Mouse (Mus musculus): ENCODE measurements around the gene Foxj3. TPM values are rescaled to one million over a fixed set of nuclear protein-coding genes. Genes with fewer than 3 reads are reported as not detected.

Gene Foxj3
- polyA plus RNA-seq, 1 experiment, result 47.9 TPM

- Histone ChIP-seq H3K9me3 (replicated peaks; ENCODE audit: control insufficient read depth, insufficient read depth, low read length, poor library complexity, severe bottlenecking) (no peaks in the 10 kb centered on the region; the same call in 1 of the 2 replicates), H3K27ac (ENCODE audit: insufficient read depth, low read length) (no peak overlapping the region), H3K36me3 (ENCODE audit: control insufficient read depth, insufficient read depth, low read length, poor library complexity, severe bottlenecking) (no peaks in the 10 kb centered on the region), H3K9ac (ENCODE audit: low read depth, poor library complexity, severe bottlenecking) (no peak overlapping the region), H3K4me3 (ENCODE audit: low read depth, low read length) (no peak overlapping the region), H3K27me3 (ENCODE audit: control insufficient read depth, insufficient read depth, low read length, poor library complexity, severe bottlenecking) (no peaks in the 10 kb centered on the region), H3K4me1 (ENCODE audit: control insufficient read depth, insufficient read depth, low read length) (no peaks in the 10 kb centered on the region)
- TF ChIP-seq POLR2A (IDR thresholded peaks at IDR 0.05; ENCODE audit: insufficient read depth, low read length), result no peak
- no peak for TF ChIP-seq EP300 (IDR thresholded peaks at IDR 0.05; ENCODE audit: insufficient read depth, low read depth, low read length)
- no peak for TF ChIP-seq CTCF (IDR thresholded peaks at IDR 0.05; ENCODE audit: low read depth, low read length)
Observed at GRCm38 (mm10) chr4:119511591-119511990, 25.2 kb upstream of the Foxj3 start.

GRCm38 (mm10) chr4:119512731-119513141 is 24.1 kb upstream of the Foxj3 start:
- H3K9me3 ChIP-seq (replicated peaks; ENCODE audit: control insufficient read depth, insufficient read depth, low read length, poor library complexity, severe bottlenecking), result no peaks in the 10 kb centered on the region; the same call in 1 of the 2 replicates
- H3K4me3 ChIP-seq (ENCODE audit: low read depth, low read length), result no peak overlapping the region
- no peaks in the 10 kb centered on the region for H3K4me1 ChIP-seq (ENCODE audit: control insufficient read depth, insufficient read depth, low read length)
- no peak overlapping the region for H3K27ac ChIP-seq (ENCODE audit: insufficient read depth, low read length)
- no peaks in the 10 kb centered on the region for H3K27me3 ChIP-seq (ENCODE audit: control insufficient read depth, insufficient read depth, low read length, poor library complexity, severe bottlenecking)
- no peaks in the 10 kb centered on the region for H3K36me3 ChIP-seq (ENCODE audit: control insufficient read depth, insufficient read depth, low read length, poor library complexity, severe bottlenecking)
- no peak for TF ChIP-seq EP300 (IDR thresholded peaks at IDR 0.05; ENCODE audit: insufficient read depth, low read depth, low read length)
- no peak for TF ChIP-seq POLR2A (IDR thresholded peaks at IDR 0.05; ENCODE audit: insufficient read depth, low read length)
- TF ChIP-seq CTCF (IDR thresholded peaks at IDR 0.05; ENCODE audit: low read depth, low read length), result no peak
- no peak overlapping the region for H3K9ac ChIP-seq (ENCODE audit: low read depth, poor library complexity, severe bottlenecking)

DNA sequence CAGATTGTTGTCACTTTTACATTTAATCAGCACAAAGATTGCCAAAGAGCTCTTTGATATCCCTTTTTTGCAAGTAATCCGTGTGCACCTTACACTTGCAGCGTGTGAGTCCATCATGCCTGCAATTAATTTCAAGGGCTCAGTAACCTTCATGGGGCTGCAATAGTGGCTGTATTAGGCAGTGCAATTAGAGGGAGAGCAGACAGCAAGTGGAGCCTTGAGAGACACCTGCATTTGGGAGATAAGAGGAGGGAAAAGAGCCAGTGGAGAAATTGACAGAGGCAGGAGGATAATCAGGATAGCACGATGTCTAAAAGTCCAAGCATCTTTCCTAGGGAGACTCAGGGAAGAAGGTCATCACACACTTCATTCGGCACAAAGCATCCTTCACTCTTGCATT is 13.2 kb upstream of the Foxj3 start:
- TF ChIP-seq CTCF (IDR thresholded peaks at IDR 0.05; ENCODE audit: low read depth, low read length) (no peak), POLR2A (IDR thresholded peaks at IDR 0.05; ENCODE audit: insufficient read depth, low read length) (no peak), EP300 (IDR thresholded peaks at IDR 0.05; ENCODE audit: insufficient read depth, low read depth, low read length) (no peak)
- H3K36me3 ChIP-seq (ENCODE audit: control insufficient read depth, insufficient read depth, low read length, poor library complexity, severe bottlenecking), result no peaks in the 10 kb centered on the region
- H3K9me3 ChIP-seq (replicated peaks; ENCODE audit: control insufficient read depth, insufficient read depth, low read length, poor library complexity, severe bottlenecking), result no peaks in the 10 kb centered on the region
- H3K27me3 ChIP-seq (ENCODE audit: control insufficient read depth, insufficient read depth, low read length, poor library complexity, severe bottlenecking), result no peaks in the 10 kb centered on the region; the same call in 1 of the 2 replicates
- H3K27ac ChIP-seq (ENCODE audit: insufficient read depth, low read length), result no peak overlapping the region
- no peaks in the 10 kb centered on the region for H3K4me1 ChIP-seq (ENCODE audit: control insufficient read depth, insufficient read depth, low read length)
- H3K4me3 ChIP-seq (ENCODE audit: low read depth, low read length), result no peak overlapping the region
- no peak overlapping the region for H3K9ac ChIP-seq (ENCODE audit: low read depth, poor library complexity, severe bottlenecking)

DNA sequence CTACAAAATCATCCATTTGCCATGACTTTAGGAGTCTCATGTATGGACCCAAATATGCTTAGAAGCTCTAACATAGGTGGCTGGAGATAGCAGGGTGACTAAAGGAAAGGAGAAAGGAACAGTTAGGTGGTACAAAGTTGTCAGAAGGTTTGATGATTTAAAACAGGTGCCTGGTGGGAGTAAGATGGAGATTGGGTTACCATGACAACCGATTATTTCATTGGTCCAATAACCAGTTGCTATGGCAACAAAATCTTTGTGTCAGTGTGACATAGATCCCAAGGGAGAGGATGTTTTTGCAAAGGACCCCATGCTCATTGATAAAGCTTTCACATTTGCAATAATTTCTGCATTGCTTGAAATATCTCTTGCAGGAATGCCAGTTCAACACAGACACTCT is 12.8 kb upstream of the Foxj3 start:
- Histone ChIP-seq H3K9me3 (replicated peaks; ENCODE audit: control insufficient read depth, insufficient read depth, low read length, poor library complexity, severe bottlenecking) (no peaks in the 10 kb centered on the region), H3K27ac (ENCODE audit: insufficient read depth, low read length) (no peak overlapping the region), H3K9ac (ENCODE audit: low read depth, poor library complexity, severe bottlenecking) (no peak overlapping the region), H3K36me3 (ENCODE audit: control insufficient read depth, insufficient read depth, low read length, poor library complexity, severe bottlenecking) (no peaks in the 10 kb centered on the region), H3K27me3 (ENCODE audit: control insufficient read depth, insufficient read depth, low read length, poor library complexity, severe bottlenecking) (no peaks in the 10 kb centered on the region; the same call in 1 of the 2 replicates), H3K4me3 (ENCODE audit: low read depth, low read length) (no peak overlapping the region), H3K4me1 (ENCODE audit: control insufficient read depth, insufficient read depth, low read length) (no peaks in the 10 kb centered on the region)
- no peak for TF ChIP-seq EP300 (IDR thresholded peaks at IDR 0.05; ENCODE audit: insufficient read depth, low read depth, low read length)

GRCm38 (mm10) chr4:119524466-119524865 is 12.3 kb upstream of the Foxj3 start:
- no peaks in the 10 kb centered on the region for H3K36me3 ChIP-seq (ENCODE audit: control insufficient read depth, insufficient read depth, low read length, poor library complexity, severe bottlenecking)
- no peaks in the 10 kb centered on the region for H3K4me1 ChIP-seq (ENCODE audit: control insufficient read depth, insufficient read depth, low read length)
- no peak overlapping the region for H3K4me3 ChIP-seq (ENCODE audit: low read depth, low read length)
- no peak overlapping the region for H3K27ac ChIP-seq (ENCODE audit: insufficient read depth, low read length)
- TF ChIP-seq EP300 (IDR thresholded peaks at IDR 0.05; ENCODE audit: insufficient read depth, low read depth, low read length) (no peak), POLR2A (IDR thresholded peaks at IDR 0.05; ENCODE audit: insufficient read depth, low read length) (no peak), CTCF (IDR thresholded peaks at IDR 0.05; ENCODE audit: low read depth, low read length) (no peak)
- H3K9me3 ChIP-seq (replicated peaks; ENCODE audit: control insufficient read depth, insufficient read depth, low read length, poor library complexity, severe bottlenecking), result no peaks in the 10 kb centered on the region
- no peaks in the 10 kb centered on the region; the same call in 1 of the 2 replicates for H3K27me3 ChIP-seq (ENCODE audit: control insufficient read depth, insufficient read depth, low read length, poor library complexity, severe bottlenecking)
- H3K9ac ChIP-seq (ENCODE audit: low read depth, poor library complexity, severe bottlenecking), result no peak overlapping the region

- Histone ChIP-seq H3K9me3 (replicated peaks; ENCODE audit: control insufficient read depth, insufficient read depth, low read length, poor library complexity, severe bottlenecking) (no peaks in the 10 kb centered on the region), H3K36me3 (ENCODE audit: control insufficient read depth, insufficient read depth, low read length, poor library complexity, severe bottlenecking) (no peaks in the 10 kb centered on the region), H3K9ac (ENCODE audit: low read depth, poor library complexity, severe bottlenecking) (no peak overlapping the region), H3K4me1 (ENCODE audit: control insufficient read depth, insufficient read depth, low read length) (no peaks in the 10 kb centered on the region), H3K27ac (ENCODE audit: insufficient read depth, low read length) (no peak overlapping the region), H3K4me3 (ENCODE audit: low read depth, low read length) (no peak overlapping the region), H3K27me3 (ENCODE audit: control insufficient read depth, insufficient read depth, low read length, poor library complexity, severe bottlenecking) (no peaks in the 10 kb centered on the region; the same call in 1 of the 2 replicates)
- TF ChIP-seq EP300 (IDR thresholded peaks at IDR 0.05; ENCODE audit: insufficient read depth, low read depth, low read length) (no peak), POLR2A (IDR thresholded peaks at IDR 0.05; ENCODE audit: insufficient read depth, low read length) (no peak), CTCF (IDR thresholded peaks at IDR 0.05; ENCODE audit: low read depth, low read length) (no peak)
Observed at GRCm38 (mm10) chr4:119526329-119526845, 10.4 kb upstream of the Foxj3 start.
